Mouse (Mus musculus) gastrocnemius, adult 18-20 months (tissue): ENCODE data around the gene Wdr31. TPM values are rescaled to one million over a fixed set of nuclear protein-coding genes. Genes with fewer than 3 reads are reported as not detected.
A peak's percentile ranks its signal among the peaks of the same experiment; 100 is the strongest.
"Not testable (repeated sequence)": the region's sequence is repeated elsewhere in the genome, so short reads cannot be mapped to it uniquely, and the experiment has no call there.

Source experiments
- DNase-seq: peaks from one replicate; pipeline ENCODE4 v3.0.0; 2021; ENCODE audit warnings: low spot score
- total RNA-seq, 2 experiments: library from RNA; stranded (reverse); gene quantifications; 2 replicates each; pipeline ENCODE4 v1.2.3; 2021

The Wdr31 gene
- total RNA-seq, 2 experiments from 2014 or later = 0.25 to 0.64 TPM

DNA sequence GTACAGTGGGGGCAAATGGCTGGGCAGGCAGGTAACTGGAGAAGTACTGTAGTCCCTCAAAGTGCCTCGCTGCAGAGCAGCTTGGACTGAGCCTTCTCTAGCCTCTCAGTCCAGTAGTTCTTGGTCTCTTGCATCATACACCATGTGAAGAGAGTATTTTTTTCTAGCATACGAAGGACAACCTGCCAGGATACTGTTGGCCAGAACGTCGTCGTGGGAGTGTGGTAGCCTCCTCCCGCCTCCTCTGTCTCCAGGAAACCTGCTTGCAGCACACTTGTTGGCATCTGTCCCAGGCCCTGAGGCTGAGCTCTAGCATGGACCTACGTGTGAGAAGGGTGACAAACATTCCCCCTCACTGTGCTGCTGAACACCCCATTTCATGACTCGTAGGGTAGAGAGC is 26.1 kb upstream of the Wdr31 start:
- peak; percentile 38 for DNase-seq

DNA sequence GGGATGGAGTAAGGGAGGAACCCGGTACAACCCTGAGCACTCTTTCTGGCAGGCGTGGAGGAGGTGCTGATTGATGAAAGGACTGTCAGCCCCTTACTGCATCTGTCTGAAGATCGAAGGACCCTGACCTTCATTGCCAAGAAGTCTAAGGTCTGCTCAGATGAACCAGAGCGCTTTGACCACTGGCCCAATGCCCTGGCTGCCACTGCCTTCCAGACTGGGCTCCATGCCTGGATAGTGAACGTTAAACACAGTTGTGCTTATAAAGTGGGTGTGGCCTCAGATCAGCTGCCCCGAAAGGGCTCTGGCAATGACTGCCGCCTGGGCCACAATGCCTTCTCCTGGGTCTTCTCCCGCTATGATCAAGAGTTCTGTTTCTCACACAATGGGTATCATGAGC is 25.2 kb upstream of the Wdr31 start:
- peak; percentile 60 for DNase-seq

DNA sequence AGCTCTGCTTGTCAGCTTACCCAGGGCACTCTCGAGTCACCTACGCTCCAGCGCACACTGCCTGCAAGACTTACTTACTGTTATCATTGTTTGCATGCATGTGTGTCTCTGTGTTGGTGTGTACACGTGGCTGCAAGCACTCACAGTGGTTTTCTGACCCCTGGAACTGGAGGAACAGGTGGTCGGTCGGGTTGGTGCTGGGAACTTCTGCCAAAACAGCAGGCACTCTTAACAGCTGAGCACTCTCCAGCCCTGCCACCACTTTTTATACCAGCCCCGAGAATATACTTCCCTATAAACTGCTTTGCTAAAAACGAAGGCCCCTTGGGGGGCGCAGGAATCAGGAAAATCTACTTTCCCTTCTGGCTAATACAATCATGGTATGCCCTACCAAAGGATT is 23.5 kb upstream of the Wdr31 start:
- DNase-seq = no peak

DNA sequence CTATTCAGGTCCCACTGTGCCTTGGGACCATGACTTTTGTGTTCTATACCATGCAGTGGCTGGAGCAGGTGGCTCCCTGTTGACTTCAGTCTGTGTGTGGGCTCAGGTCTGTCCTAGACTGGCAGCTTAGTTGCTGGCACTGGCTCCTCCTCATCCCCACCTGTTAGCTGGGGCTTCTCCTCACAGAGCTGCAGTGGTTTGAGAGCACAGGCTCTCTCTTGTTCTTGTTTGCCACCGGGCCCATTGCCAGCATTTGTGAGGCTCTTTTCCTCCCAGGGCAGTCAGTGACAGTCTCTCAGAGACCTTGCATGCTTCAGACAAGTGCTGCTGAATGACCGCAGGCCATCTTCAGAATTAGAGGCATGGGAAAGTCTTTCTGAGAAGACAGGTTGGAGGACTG is 22.0 kb upstream of the Wdr31 start:
- no peak for DNase-seq

DNA sequence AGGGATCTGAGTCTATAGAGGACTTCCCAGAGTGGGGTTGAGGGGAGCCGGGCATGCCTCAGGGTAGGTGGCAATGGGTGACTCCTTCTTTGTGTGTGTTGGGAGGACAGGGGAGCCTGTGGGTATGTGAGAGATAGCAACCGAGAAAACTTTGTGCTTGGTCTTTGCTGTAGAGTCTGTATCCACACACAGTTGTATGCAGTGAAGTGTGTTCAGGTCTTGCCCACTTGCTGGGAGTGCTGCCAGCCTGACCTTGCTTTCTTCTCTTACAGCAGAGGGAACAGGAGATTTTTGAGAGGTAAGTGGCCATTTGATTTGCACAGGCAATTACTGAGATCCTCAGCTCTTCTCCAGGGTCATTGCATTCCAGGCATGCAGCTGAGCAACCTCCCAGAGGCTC is 17.2 kb upstream of the Wdr31 start:
- DNase-seq = no peak

DNA sequence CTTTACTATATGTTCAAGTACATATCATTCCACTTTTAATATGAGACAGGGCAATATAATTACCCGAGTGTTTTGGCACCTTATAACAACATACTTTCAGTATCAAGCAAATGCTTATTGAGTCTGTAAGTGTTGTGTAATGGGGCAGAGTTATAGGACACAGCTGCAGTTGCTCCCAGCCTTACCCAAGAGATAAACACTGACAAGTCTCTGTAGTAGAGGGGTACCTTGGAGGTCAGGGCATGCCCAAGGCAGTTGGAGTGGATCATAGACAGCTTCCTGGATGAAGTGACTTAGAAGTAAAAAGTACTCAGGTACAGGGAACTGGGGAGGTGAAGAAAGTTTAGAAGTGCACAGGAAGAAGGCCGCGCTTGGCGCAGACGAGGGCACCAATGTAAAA is 16.5 kb upstream of the Wdr31 start:
- no peak for DNase-seq

DNA sequence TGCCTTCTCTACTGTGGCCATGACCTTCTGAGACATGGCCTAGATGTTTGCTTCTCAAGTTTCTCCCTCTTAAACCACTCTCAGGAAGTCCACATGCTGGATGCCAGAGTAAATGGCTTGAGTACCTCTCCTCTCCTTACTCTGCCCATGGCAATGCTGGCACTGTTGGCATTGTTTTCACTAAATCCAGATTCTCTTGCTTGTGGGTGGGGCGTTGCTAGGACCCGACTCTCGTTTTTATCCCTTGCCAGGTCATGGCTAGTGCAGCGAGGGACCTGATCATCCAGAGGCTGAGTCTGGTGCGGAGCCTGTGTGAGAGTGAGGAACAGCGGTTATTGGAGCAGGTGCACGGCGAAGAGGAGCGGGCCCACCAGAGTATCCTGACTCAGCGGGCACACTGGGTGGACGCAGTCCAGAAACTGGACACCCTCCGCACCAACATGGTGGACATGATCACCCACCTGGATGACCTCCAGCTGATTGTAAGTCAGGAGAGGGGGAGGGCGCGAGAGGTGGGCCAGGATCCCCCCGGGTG is 15.5 kb upstream of the Wdr31 start:
- DNase-seq = no peak

DNA sequence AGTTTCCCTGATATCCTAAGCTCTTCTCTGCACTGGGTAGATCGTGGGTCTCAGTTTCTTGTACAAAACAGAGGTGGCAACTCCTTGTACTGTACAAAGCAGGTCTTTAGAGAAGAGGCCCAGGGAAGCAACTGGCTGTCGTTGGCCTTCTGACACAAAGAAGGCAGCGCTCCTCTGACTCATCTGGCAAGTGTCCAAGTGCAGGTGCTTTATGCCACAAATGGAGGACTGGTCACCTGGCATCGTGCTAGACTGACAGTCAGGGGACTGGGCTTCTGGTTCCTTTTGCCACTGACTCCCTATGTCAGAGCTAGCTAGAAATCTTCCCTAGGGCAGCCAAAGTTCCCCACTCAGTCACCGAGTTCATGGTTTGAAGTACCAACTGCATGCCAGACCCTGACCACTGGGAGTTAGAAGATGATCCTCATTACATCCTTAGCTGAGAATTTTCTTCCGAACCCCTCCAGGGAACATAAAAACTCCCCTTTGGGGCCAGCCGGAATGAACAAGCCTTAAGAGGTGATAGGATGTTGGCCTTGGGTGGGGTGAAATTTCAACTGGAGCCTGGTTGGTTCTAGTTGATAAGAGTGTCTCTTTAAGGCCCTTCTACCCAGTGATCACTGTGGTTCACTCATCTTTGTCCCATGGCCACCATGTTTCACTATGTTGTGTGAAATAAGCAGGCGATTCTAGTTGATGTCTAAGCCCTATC is 14.9 kb upstream of the Wdr31 start:
- no peak for DNase-seq

DNA sequence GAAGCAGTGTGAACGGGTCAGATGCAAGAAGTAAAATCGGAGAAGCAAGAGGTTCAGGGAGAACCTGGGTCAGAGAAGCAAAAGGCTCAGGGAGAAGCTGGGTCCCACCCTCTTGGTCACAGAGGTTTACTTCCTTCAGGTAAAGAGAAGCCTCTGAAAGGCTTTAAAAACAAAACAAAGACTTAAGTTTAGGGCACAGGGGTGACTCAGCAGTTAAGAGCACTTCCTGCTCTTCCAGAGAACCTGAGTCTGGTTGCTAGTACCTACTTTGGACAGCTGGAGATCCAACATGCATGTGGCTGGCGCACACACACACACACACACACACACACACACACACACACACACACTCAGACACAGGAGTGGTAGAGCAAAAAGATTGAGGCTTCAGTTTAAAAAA is 14.2 kb upstream of the Wdr31 start:
- DNase-seq = no peak

DNA sequence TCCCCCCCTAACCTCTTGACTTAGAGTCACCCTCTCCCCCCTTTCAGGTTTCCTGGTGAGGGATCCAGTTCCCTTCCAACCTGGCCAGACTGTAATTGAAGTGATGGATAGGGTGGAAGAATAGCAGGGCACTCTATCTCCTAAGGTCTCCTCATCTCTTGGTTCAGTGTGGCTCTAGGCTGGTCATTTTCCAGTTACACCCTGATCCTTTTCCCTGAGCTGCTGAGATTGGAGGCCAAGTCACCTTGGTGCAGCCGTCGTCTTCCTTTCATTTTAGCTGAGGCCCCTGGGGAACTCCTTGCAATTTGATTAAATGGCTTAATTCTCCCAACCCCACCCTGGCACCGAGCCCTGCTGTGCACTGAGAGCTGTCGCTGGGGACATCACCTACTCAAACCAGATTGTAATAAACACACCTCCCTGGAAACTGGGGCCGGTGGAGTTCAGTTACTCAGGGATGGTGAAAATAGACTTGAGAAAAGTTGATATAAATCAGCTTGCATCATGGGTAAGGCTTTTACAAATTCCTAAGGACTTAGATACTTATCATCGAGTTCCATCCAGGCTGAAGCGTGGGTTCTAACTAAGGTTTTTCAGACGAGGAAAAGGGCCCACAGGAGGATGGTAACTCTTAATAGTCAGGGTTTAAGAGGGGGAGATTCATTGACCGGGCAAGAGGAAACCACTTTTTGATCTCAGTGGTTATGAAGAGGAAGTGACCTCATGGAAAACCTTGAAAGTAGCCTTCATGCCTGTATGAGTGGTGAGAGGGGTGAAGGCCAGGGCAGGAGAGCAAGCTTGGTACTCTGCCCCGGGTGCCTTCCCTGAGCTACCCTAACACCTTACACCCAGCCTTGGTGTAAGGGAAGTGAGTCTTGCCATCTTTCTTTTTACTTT is 10.3 kb upstream of the Wdr31 start:
- DNase-seq = no peak

DNA sequence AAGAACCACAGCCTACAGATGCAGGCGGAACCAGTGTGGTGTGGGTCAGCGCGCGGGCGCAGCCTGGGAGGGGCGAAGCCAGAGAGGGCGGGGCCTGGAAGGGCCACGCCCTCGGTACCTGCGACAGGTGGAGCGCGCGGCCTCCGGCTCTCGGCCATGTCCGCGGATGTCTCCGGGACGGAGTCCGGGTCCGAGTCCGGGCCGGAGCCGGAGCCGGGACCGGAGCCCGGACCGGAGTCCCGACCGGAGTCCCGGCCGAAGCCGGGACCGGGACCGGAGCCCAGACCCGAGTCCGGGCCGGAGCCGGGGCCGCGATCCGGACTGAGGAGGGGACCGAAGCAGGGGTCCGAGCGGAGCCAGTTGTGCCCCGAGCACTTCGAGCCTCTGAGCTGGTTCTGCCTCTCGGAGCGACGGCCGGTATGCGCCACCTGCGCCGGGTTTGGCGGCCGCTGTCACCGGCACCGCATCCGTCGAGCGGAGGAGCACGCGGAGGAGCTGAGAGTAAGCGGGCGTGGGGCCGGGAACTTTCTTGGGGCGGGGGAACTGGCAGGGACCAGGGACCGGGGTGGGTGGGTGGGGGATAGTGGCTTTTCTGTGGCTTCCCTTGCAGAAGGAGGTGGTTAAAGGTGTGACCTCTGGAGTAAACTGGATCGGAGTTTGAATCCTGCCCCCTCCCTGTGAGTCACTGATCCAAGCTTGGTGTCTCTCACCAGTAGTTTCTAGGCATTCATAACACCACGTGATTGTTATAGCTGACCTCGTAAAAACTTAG is 9.4 kb upstream of the Wdr31 start, which contains the start of gene Bspry:
Gene Bspry, plus strand, starts transcription at position 117 of the 772 bp plus-strand sequence.
- no peak for DNase-seq

DNA sequence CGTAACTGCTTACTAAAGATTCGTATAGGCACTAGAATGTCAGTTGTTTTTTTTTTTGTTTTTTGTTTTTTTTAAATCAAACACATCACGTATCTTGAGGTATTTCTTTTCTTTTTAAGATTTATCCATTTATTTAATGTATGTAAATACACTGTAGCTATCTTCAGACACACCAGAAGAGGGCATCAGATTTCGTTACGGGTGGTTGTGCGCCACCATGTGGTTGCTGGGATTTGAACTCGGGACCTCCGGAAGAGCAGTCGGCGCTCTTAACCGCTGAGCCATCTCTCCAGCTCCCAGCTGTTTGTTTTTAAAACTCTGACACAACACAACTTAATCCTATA is 8.9 kb upstream of the Wdr31 start:
- DNase-seq = not testable (repeated sequence)

DNA sequence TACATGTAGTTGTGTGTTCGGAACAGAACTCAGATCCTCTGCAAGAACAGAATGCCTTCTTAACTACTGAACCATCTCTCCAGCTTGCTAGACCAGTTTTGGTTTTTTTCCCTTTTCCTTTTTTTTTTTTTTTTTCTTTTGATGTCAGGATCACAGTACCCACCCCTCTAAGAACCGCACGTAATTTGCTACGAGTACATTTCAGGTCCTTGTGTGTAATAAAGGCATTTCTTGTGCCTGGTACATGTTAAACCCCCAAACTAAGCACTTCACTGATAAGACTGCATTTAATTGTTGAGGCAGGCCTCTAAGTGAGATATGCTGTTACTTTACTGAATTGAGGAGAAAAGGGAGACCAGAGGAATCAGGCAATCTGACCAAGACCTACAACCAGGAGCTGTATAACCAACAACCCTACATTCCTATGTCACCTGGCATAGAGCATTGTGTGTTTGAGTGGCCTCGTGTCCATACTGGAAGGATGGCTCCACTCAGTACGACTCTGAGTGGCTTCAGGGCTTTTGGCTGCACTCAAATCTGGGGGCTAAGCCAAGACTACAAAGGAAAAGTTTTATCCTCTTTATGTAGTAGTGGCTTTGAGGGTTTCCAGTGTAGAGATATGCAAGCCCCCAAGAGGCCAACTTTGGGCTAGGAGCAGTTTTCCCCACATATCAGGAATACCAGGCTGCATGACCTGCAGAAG is 7.0 kb upstream of the Wdr31 start:
- DNase-seq = no peak

DNA sequence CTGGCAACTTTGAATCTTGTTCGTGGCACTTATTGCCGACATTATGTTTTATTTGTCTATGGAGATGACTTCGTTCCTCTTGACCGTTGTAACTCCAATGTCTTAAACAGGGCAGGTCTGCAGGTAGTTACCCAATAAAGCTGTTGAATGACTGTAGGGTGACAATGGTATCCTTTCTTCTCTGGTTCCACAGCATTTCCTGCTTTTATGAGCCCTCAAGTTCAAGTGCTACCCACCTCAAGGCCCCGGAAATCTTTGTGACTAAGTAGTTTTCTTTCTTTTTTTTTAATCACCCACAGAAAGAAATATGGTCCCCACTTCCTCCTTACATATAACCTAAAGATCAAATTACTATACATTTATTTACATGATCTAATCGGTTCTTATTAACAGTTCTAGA is 5.1 kb upstream of the Wdr31 start:
- no peak for DNase-seq

DNA sequence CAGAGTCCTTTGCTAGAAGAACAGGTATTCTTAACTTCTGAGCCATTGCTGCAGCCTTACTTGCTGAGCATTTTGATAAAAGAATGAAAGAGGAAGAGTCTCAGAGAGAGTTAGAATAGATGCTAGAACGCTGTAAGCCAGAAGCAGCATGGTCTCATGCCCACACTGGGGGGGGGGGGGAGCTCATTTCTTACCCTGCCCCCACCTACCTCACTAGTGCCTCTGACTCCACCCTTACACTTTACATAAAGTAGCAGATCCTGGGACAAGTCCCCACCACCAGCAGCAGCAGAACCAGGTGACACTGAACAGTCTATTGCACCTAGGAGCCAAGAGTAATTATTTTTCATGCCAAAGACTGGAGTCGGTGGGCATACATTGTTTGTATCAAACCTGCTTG is 4.4 kb upstream of the Wdr31 start:
- DNase-seq = no peak

DNA sequence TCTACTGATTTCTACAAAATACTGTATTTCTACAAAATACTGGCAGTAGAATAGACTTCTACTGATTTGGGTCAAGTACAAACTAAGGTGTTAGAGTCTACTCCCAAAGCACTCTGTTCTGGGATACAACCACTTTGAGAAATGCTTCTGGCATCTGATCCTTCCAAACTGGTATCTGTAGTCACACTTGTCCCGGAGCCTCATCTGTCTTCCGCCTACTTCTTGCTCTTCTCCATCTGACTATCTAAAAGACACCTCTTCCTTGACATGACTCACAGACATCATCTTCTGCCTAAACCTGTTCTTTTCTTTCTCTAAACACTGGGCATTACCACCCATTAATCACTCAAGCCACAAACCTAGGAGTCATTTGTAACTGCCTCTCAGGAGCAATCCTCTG is 1.4 kb upstream of the Wdr31 start:
- no peak for DNase-seq

DNA sequence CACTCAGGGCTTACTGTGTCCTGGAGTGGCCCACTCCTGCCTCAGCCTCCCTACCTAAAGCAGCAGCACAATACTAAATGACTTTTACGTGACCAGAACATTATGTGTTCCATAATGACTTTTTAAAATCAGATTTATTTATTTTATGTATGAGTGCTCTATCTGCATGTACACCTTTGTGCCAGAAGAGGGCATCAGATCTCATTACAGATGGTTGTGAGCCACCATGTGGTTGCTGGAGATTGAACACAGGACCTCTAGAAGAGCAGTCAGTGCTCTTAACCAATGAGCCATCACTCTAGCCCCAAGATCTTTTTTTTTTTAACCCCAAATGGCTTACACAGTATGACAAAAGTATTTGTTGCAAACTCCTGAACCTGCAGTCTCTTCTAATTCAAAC is 2.5 kb downstream of the Wdr31 start:
- no peak for DNase-seq

DNA sequence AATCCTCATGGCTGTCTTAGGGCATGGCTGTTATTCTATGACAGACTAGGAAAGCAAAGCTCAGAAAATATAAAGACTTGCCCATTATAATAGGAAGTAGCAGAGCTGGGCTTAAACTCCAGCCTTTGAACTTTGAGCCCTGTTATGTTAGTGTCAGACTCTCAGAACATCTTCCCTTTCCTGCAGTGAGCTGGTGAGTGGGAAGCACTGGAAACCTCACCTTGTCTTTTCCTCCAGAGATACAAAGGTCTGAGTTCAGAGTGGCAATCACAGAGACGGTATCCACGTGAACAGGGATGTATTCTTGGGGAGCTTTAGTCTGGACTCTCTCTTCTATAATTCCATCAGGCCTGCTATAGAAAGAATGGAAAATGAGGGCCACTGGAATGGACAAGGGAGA is 7.6 kb downstream of the Wdr31 start:
- DNase-seq = no peak

DNA sequence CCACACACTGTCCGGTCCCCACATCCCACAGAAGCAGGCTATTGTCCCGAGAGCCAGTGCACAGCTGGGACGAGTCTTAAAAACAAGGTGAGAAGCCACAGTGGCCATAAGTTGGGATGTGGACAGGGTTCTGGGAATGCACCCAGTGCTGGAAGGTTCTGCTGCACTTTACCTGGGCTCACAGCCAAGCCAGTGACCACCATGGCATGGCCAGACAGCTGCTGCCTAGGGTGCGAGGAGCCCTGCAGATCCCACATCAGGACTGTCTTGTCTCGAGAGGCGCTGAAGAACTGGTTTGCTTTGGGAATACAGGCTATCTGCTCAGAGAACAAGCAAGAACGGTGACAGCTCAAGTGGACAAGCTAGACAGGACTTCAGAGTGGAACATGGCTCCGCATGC is 10.3 kb downstream of the Wdr31 start:
- DNase-seq = no peak

DNA sequence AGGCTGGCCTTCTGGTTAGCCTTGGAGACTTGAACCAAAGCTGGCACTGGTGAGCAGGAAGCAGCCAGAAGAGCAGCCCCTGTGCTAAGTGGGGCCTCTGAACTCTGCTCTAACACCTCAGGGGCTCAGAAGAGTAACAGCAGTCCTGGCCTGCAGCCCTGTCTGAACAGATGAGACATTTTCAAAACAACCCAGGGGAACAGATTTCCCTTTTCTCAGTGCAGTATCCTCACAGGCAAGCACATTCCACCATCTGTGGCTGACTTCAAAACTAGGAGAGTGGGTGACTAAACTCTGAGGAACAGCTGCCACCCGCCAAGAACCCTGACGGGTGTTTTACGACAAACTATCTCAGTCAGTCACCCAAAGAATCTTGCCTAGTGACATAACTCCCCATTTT is 11.6 kb downstream of the Wdr31 start:
- no peak for DNase-seq

DNA sequence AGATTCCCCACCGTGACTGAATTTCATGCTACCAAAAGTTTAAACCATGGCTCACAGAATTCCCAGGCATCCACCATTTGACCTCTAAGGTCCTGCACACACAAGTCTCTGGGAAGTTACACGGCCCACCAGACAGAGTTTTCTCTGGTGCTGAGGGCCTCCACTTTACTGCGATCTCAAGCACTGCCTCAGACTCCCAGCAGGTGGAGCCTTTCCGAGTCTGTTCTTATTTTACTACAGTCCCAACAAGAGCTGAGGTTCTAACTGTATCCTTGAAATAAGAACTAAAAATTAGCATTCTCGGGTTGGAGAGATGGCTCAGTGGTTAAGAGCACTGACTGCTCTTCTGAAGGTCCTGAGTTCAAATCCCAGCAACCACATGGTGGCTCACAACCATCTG is 15.7 kb downstream of the Wdr31 start:
- DNase-seq = peak; percentile 24
